Mouse (Mus musculus): ENCODE data around the gene Mark2. TPM values are rescaled to one million over a fixed set of nuclear protein-coding genes. Genes with fewer than 3 reads are reported as not detected.
A peak's percentile ranks its signal among the peaks of the same experiment; 100 is the strongest.

Gene Mark2
- polyA plus RNA-seq, 1 experiment from 2014 or later = 57.8 TPM

- peak overlapping the region; percentile 26; the same call in 1 of the 2 replicates for H3K27ac ChIP-seq (ENCODE audit: low read depth)
- 72% methylated on average over 4 of the region's 4 CpGs for WGBS
- H3K9me3 ChIP-seq (ENCODE audit: low read depth, low read length) = no peaks in the 10 kb centered on the region
- no peak overlapping the region for H3K4me3 ChIP-seq (ENCODE audit: low read depth, low read length)
- H3K36me3 ChIP-seq (ENCODE audit: insufficient read depth) = no peaks in the 10 kb centered on the region
- no peaks in the 10 kb centered on the region for H3K27me3 ChIP-seq (ENCODE audit: insufficient read depth, low read length)
- peaks cover 18% of the 10 kb centered on the region; the same call in 1 of the 2 replicates for H3K4me1 ChIP-seq (ENCODE audit: insufficient read depth)
- DNase-seq (no peak), ATAC-seq (ENCODE audit: insufficient read depth) (no peak)
- TF ChIP-seq CTCF (IDR thresholded peaks at IDR 0.05; ENCODE audit: low read depth) = no peak
- H3K9ac ChIP-seq = no peak overlapping the region
- no peak overlapping the region; the same call in 1 of the 2 replicates for H3K4me2 ChIP-seq
Measured at GRCm38 (mm10) chr19:7295959-7296358, 45.7 kb downstream of the Mark2 start.

- Histone ChIP-seq H3K27me3 (ENCODE audit: insufficient read depth, low read length) (no peaks in the 10 kb centered on the region), H3K9me3 (ENCODE audit: low read depth, low read length) (no peaks in the 10 kb centered on the region), H3K4me2 (peak overlapping the region; percentile 50), H3K4me1 (ENCODE audit: insufficient read depth) (peaks cover 18% of the 10 kb centered on the region; the same call in 1 of the 2 replicates), H3K27ac (ENCODE audit: low read depth) (peak overlapping the region; percentile 71), H3K9ac (no peak overlapping the region; the same call in 1 of the 2 replicates), H3K4me3 (ENCODE audit: low read depth, low read length) (peak overlapping the region; percentile 14), H3K36me3 (ENCODE audit: insufficient read depth) (0 out of 2 replicates have a peak, but pooled peaks cover 4% of the 10 kb centered on the region)
- TF ChIP-seq CTCF (IDR thresholded peaks at IDR 0.05; ENCODE audit: low read depth) = no peak
- ATAC-seq (ENCODE audit: insufficient read depth) = peak; percentile 56; the same call in 1 of the 2 replicates
- DNase-seq = no peak
- 42% methylated on average over 15 of the region's 15 CpGs for WGBS
Measured at GRCm38 (mm10) chr19:7295071-7295658, 46.5 kb downstream of the Mark2 start.

GRCm38 (mm10) chr19:7294098-7294876 is 47.4 kb downstream of the Mark2 start:
- no peak for ATAC-seq (ENCODE audit: insufficient read depth)
- Histone ChIP-seq H3K4me2 (peak overlapping the region; percentile 50; the same call in 1 of the 2 replicates), H3K27me3 (ENCODE audit: insufficient read depth, low read length) (no peaks in the 10 kb centered on the region), H3K36me3 (ENCODE audit: insufficient read depth) (peaks cover 8% of the 10 kb centered on the region; the same call in 1 of the 2 replicates), H3K4me3 (ENCODE audit: low read depth, low read length) (peak overlapping the region; percentile 14; the same call in 1 of the 2 replicates), H3K9ac (no peak overlapping the region; the same call in 1 of the 2 replicates), H3K9me3 (ENCODE audit: low read depth, low read length) (no peaks in the 10 kb centered on the region), H3K27ac (ENCODE audit: low read depth) (peak overlapping the region; percentile 71; the same call in 1 of the 2 replicates), H3K4me1 (ENCODE audit: insufficient read depth) (peaks cover 18% of the 10 kb centered on the region; the same call in 1 of the 2 replicates)
- no peak for TF ChIP-seq CTCF (IDR thresholded peaks at IDR 0.05; ENCODE audit: low read depth)
- DNase-seq = no peak
- WGBS = 62% methylated on average over 8 of the region's 8 CpGs

GRCm38 (mm10) chr19:7291958-7292709 is 49.5 kb downstream of the Mark2 start:
- Histone ChIP-seq H3K9ac (no peak overlapping the region), H3K27me3 (ENCODE audit: insufficient read depth, low read length) (no peaks in the 10 kb centered on the region), H3K4me1 (ENCODE audit: insufficient read depth) (peaks cover 18% of the 10 kb centered on the region; the same call in 1 of the 2 replicates), H3K27ac (ENCODE audit: low read depth) (no peak overlapping the region), H3K4me2 (no peak overlapping the region), H3K4me3 (ENCODE audit: low read depth, low read length) (no peak overlapping the region), H3K36me3 (ENCODE audit: insufficient read depth) (peaks cover 11% of the 10 kb centered on the region; the same call in 1 of the 2 replicates), H3K9me3 (ENCODE audit: low read depth, low read length) (no peaks in the 10 kb centered on the region)
- no peak for DNase-seq
- WGBS = 77% methylated on average over 7 of the region's 7 CpGs
- no peak for ATAC-seq (ENCODE audit: insufficient read depth)
- TF ChIP-seq CTCF (IDR thresholded peaks at IDR 0.05; ENCODE audit: low read depth) = no peak

- H3K4me3 ChIP-seq (ENCODE audit: low read depth, low read length) = no peak overlapping the region
Measured at GRCm38 (mm10) chr19:7289767-7290166, 51.9 kb downstream of the Mark2 start.

GRCm38 (mm10) chr19:7288288-7288687 is 53.4 kb downstream of the Mark2 start:
- no peak overlapping the region for H3K9ac ChIP-seq
- no peaks in the 10 kb centered on the region for H3K9me3 ChIP-seq (ENCODE audit: low read depth, low read length)
- 85% methylated on average over 3 of the region's 3 CpGs for WGBS
- TF ChIP-seq CTCF (IDR thresholded peaks at IDR 0.05; ENCODE audit: low read depth) = no peak
- no peak overlapping the region for H3K4me2 ChIP-seq
- ATAC-seq (ENCODE audit: insufficient read depth) (no peak), DNase-seq (no peak)
- no peak overlapping the region for H3K4me3 ChIP-seq (ENCODE audit: low read depth, low read length)
- 0 out of 2 replicates have a peak, but pooled peaks cover under 1% of the 10 kb centered on the region for H3K4me1 ChIP-seq (ENCODE audit: insufficient read depth)
- no peaks in the 10 kb centered on the region for H3K27me3 ChIP-seq (ENCODE audit: insufficient read depth, low read length)
- no peak overlapping the region for H3K27ac ChIP-seq (ENCODE audit: low read depth)
- peaks cover 50% of the 10 kb centered on the region for H3K36me3 ChIP-seq (ENCODE audit: insufficient read depth)

More at GRCm38 (mm10) chr19:7289767-7290166, 51.9 kb downstream of the Mark2 start:
- no peak for DNase-seq
- Histone ChIP-seq H3K4me2 (no peak overlapping the region), H3K4me1 (ENCODE audit: insufficient read depth) (peaks cover 11% of the 10 kb centered on the region; the same call in 1 of the 2 replicates), H3K27ac (ENCODE audit: low read depth) (no peak overlapping the region), H3K9ac (no peak overlapping the region), H3K36me3 (ENCODE audit: insufficient read depth) (peaks cover 35% of the 10 kb centered on the region), H3K27me3 (ENCODE audit: insufficient read depth, low read length) (no peaks in the 10 kb centered on the region), H3K9me3 (ENCODE audit: low read depth, low read length) (no peaks in the 10 kb centered on the region)
- no peak for ATAC-seq (ENCODE audit: insufficient read depth)
- WGBS = 18% methylated on average over 2 of the region's 2 CpGs
- TF ChIP-seq CTCF (IDR thresholded peaks at IDR 0.05; ENCODE audit: low read depth) = no peak
